Mouse (Mus musculus) embryonic facial prominence, embryonic 14.5 days (tissue): ENCODE measurements around the gene Tmco3. TPM values are rescaled to one million over a fixed set of nuclear protein-coding genes. Genes with fewer than 3 reads are reported as not detected.

Experiments
- ATAC-seq: fragments of 200-750 bp; cut with Nextera tagmentation; 2 replicates; pipeline ENCODE4 v1.8.0; 2017; ENCODE audit warnings: low read depth, moderate number of reproducible peaks, moderate TSS enrichment
- DNase-seq: peaks from one replicate; pipeline ENCODE4 v3.0.0-alpha.2; 2015; ENCODE audit warnings: low spot score
- H3K27ac ChIP-seq: fragments of 300-500 bp; sonication (generic); replicated peaks from 2 replicates; pipeline ENCODE4 v1.5.1; 2014; ENCODE audit warnings: low read depth, mild to moderate bottlenecking, low read length, moderate library complexity
- H3K27me3 ChIP-seq: fragments of 300-500 bp; sonication (generic); replicated peaks from 2 replicates; pipeline ENCODE4 v1.6.1; 2014; ENCODE audit warnings: low read length; ENCODE audit not compliant: control insufficient read depth, insufficient read depth
- H3K36me3 ChIP-seq: fragments of 300-500 bp; sonication (generic); 2 replicates; pipeline ENCODE4 v1.6.1; 2014; ENCODE audit warnings: low read length, mixed read lengths; ENCODE audit not compliant: control insufficient read depth, insufficient read depth
- H3K4me1 ChIP-seq: fragments of 300-500 bp; sonication (generic); 2 replicates; pipeline ENCODE4 v1.6.1; 2014; ENCODE audit warnings: antibody characterized with exemption, low read length; ENCODE audit not compliant: control insufficient read depth, insufficient read depth
- H3K4me2 ChIP-seq: fragments of 300-500 bp; sonication (generic); 2 replicates; pipeline ENCODE4 v1.6.1; 2014; ENCODE audit warnings: low read depth, mild to moderate bottlenecking, low read length, moderate library complexity, mixed read lengths
- H3K4me3 ChIP-seq: fragments of 300-500 bp; sonication (generic); 2 replicates; pipeline ENCODE4 v1.5.1; 2014; ENCODE audit warnings: low read depth, mild to moderate bottlenecking, low read length
- H3K9ac ChIP-seq: fragments of 300-500 bp; sonication (generic); 2 replicates; pipeline ENCODE4 v1.6.1; 2014; ENCODE audit warnings: low read depth, mild to moderate bottlenecking, low read length, moderate library complexity, mixed read lengths
- H3K9me3 ChIP-seq: fragments of 300-500 bp; sonication (generic); 2 replicates; pipeline ENCODE4 v1.6.1; 2016; ENCODE audit warnings: low read length; ENCODE audit not compliant: control insufficient read depth
- WGBS: fragments of 180-500 bp; shearing (Covaris S2); extraction: QIAGEN DNeasy Blood & Tissue Kit; methylation state at CpG from one replicate; pipeline ENCODE4 v1.1.7; 2014; 5-methylcytosine and 5-hydroxymethylcytosine counted together
- polyA plus RNA-seq: library from polyadenylated mRNA; unstranded; fragments of >200 nt; fragmentation: Nextera tagmentation; extraction: Ambion mirVana; gene quantifications from 2 replicates; pipeline ENCODE4 v1.2.1, GENCODE M21; 2014

Gene Tmco3
- polyA plus RNA-seq, 1 experiment from 2014 or later = 45.4 TPM

GRCm38 (mm10) chr8:13263376-13263775 lies 24.6 kb upstream of the Tmco3 start:
- DNase-seq = no peak
- Histone ChIP-seq H3K9ac (no peak overlapping the region), H3K27me3 (no peaks in the 10 kb centered on the region), H3K9me3 (no peaks in the 10 kb centered on the region), H3K4me1 (no peaks in the 10 kb centered on the region), H3K4me2 (no peak overlapping the region), H3K27ac (no peak overlapping the region), H3K36me3 (peaks cover 25% of the 10 kb centered on the region), H3K4me3 (no peak overlapping the region)
- ATAC-seq = no peak
- WGBS = 57% methylated on average over 3 of the region's 3 CpGs

- no peaks in the 10 kb centered on the region for H3K9me3 ChIP-seq
- WGBS = 62% methylated on average over 2 of the region's 2 CpGs
Observed at GRCm38 (mm10) chr8:13267566-13267965, 20.4 kb upstream of the Tmco3 start.

GRCm38 (mm10) chr8:13272834-13273233 lies 15.2 kb upstream of the Tmco3 start:
- WGBS = 84% methylated on average over 5 of the region's 5 CpGs
- no peak overlapping the region for H3K4me3 ChIP-seq
- no peak overlapping the region for H3K4me2 ChIP-seq
- peaks cover 39% of the 10 kb centered on the region for H3K36me3 ChIP-seq
- DNase-seq = no peak
- H3K9ac ChIP-seq = no peak overlapping the region
- ATAC-seq = no peak
- no peaks in the 10 kb centered on the region for H3K9me3 ChIP-seq
- H3K4me1 ChIP-seq = no peaks in the 10 kb centered on the region
- H3K27ac ChIP-seq = no peak overlapping the region
- H3K27me3 ChIP-seq = no peaks in the 10 kb centered on the region

More at GRCm38 (mm10) chr8:13267566-13267965, 20.4 kb upstream of the Tmco3 start:
- Histone ChIP-seq H3K4me1 (no peaks in the 10 kb centered on the region), H3K27me3 (no peaks in the 10 kb centered on the region), H3K4me2 (no peak overlapping the region), H3K36me3 (peaks cover 36% of the 10 kb centered on the region), H3K4me3 (no peak overlapping the region), H3K27ac (no peak overlapping the region), H3K9ac (no peak overlapping the region)
- DNase-seq = peak; percentile 64
- ATAC-seq = no peak

- Histone ChIP-seq H3K4me3 (no peak overlapping the region), H3K27ac (no peak overlapping the region), H3K9me3 (no peaks in the 10 kb centered on the region), H3K4me1 (no peaks in the 10 kb centered on the region), H3K27me3 (no peaks in the 10 kb centered on the region), H3K36me3 (peaks cover 13% of the 10 kb centered on the region; the same call in 1 of the 2 replicates), H3K9ac (no peak overlapping the region), H3K4me2 (no peak overlapping the region)
- WGBS = 86% methylated on average over 5 of the region's 5 CpGs
- ATAC-seq = no peak
- DNase-seq = no peak
Observed at GRCm38 (mm10) chr8:13276941-13277447, 11.0 kb upstream of the Tmco3 start.

- H3K4me2 ChIP-seq = no peak overlapping the region
- ATAC-seq (no peak), DNase-seq (no peak)
- no peak overlapping the region for H3K27ac ChIP-seq
- 78% methylated on average over 1 of the region's 1 CpGs for WGBS
- 0 out of 2 replicates have a peak, but pooled peaks cover 4% of the 10 kb centered on the region for H3K36me3 ChIP-seq
- H3K27me3 ChIP-seq = no peaks in the 10 kb centered on the region
- H3K4me1 ChIP-seq = peaks cover 7% of the 10 kb centered on the region
- no peaks in the 10 kb centered on the region for H3K9me3 ChIP-seq
- H3K4me3 ChIP-seq = no peak overlapping the region
- H3K9ac ChIP-seq = no peak overlapping the region
Observed at GRCm38 (mm10) chr8:13283200-13283599, 4.8 kb upstream of the Tmco3 start.

GRCm38 (mm10) chr8:13287304-13287691 lies 692 bp upstream of the Tmco3 start:
- WGBS = 0% methylated on average over 21 of the region's 34 CpGs

GRCm38 (mm10) chr8:13288646-13289045 lies 656 bp downstream of the Tmco3 start:
- ATAC-seq (no peak), DNase-seq (peak; percentile 9)
- peak overlapping the region; percentile 76; the same call in 1 of the 2 replicates for H3K27ac ChIP-seq
- WGBS = 4% methylated on average over 6 of the region's 6 CpGs
- no peaks in the 10 kb centered on the region for H3K27me3 ChIP-seq
- peaks cover 18% of the 10 kb centered on the region for H3K36me3 ChIP-seq
- H3K9ac ChIP-seq = peak overlapping the region; percentile 77
- H3K4me3 ChIP-seq = peak overlapping the region; percentile 89
- peak overlapping the region; percentile 67 for H3K4me2 ChIP-seq
- no peaks in the 10 kb centered on the region for H3K9me3 ChIP-seq
- peaks cover 15% of the 10 kb centered on the region for H3K4me1 ChIP-seq

More at GRCm38 (mm10) chr8:13287304-13287691, 692 bp upstream of the Tmco3 start:
- ATAC-seq (peak; percentile 64), DNase-seq (peak; percentile 87)
- H3K27me3 ChIP-seq = no peaks in the 10 kb centered on the region
- H3K27ac ChIP-seq = peak overlapping the region; percentile 76
- no peaks in the 10 kb centered on the region for H3K9me3 ChIP-seq
- peak overlapping the region; percentile 89 for H3K4me3 ChIP-seq
- peak overlapping the region; percentile 92 for H3K4me2 ChIP-seq
- peaks cover 15% of the 10 kb centered on the region for H3K4me1 ChIP-seq
- 0 out of 2 replicates have a peak, but pooled peaks cover 8% of the 10 kb centered on the region for H3K36me3 ChIP-seq
- H3K9ac ChIP-seq = peak overlapping the region; percentile 77

- Histone ChIP-seq H3K36me3 (peaks cover 55% of the 10 kb centered on the region), H3K27ac (no peak overlapping the region), H3K4me3 (no peak overlapping the region), H3K4me1 (peaks cover 8% of the 10 kb centered on the region), H3K9me3 (no peaks in the 10 kb centered on the region), H3K9ac (no peak overlapping the region), H3K4me2 (no peak overlapping the region), H3K27me3 (no peaks in the 10 kb centered on the region)
- WGBS = 27% methylated on average over 9 of the region's 9 CpGs
- peak; percentile 60 for DNase-seq
- no peak for ATAC-seq
Observed at GRCm38 (mm10) chr8:13292364-13292763, 4.4 kb downstream of the Tmco3 start.
